Mouse (Mus musculus) monocyte, adult 59 days (primary cell): ENCODE results near the gene Ptch2. TPM values are rescaled to one million over a fixed set of nuclear protein-coding genes. Genes with fewer than 3 reads are reported as not detected.

Source experiments
- total RNA-seq, 2 experiments: library from RNA; stranded (reverse); gene quantifications; one replicate each; pipeline ENCODE4 v1.2.4; 2023

Ptch2 gene
- total RNA-seq: not detected

DNA sequence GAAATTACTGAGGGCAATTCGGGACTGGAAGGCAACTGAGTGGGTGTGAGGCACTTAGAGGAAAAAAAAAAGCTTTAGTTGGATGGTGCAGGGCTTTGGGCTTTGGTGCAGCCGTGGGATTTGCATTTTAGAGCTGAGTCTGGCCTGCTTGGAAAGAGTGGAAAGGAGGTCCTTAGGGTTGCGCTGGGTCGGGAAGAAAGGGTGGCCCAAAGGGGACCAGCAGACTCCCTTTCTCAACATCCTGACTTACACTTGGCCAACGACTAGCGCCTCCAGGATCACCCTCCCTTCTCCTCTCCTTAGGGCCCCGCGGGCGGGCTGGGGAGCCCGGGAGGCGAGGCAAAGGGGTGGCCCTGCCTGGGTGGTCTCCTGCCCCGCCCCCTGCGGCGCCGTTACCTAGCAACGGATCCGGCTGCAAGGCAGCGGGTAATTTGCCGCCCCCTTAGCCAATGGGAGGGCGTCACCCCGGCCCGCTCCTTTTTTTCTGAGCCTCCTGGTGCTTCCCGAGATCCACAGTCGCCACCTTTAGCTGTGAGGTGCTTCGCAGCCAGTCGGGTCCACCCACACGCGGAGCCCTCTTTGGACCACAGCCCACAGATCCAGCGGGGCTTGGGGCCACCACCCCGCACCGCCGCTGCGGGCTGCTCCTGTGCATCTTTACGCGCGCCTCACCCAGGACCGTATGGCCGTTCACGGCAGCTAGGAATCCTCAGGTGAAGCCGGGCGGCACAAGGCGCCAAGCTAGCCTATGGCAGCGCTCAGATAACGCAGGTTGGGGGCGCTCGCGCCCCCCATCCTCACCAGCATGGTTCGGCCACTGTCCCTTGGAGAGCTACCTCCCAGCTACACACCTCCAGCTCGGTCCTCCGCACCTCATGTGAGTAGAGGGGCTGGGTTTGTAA is at the start of gene Ptch2:
Gene Ptch2 (plus strand): TSS at position 525 of the 902 bp plus-strand sequence.

GRCm38 (mm10) chr4:117125348-117125909 is 29.6 kb downstream of the Ptch2 start, which contains the start of gene Btbd19:
Gene Btbd19 (minus strand): TSS chr4:117125725.

DNA sequence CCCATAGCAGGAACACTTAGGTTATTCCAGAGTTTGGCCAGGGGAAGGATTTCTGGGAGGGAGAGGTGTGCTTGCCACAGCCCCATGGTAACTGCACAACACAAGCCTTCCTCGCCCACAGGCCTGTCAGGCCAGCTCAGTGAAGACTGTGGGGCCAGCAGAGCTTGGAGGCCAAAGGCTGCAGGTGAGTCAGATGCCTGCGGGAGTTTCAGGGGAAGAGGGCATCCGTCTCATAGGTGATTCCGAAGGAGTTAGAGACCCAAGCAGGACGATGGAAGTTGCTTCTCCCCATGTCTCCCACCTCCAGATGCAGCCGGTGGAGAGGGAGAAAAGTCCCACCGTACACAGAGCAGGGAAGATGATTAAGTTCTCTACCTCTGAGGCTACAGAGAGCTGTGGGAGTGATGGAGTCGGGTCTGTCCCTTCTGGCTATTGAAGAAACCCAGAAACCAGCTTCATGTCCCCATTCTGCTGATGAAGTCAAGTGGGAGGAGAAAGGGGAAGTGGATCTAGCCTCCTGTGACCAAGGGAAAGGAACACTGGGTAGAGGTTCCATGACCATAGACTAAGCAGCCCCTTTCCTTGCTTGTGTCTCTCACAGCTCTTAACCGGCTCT is 30.9 kb downstream of the Ptch2 start, which contains the start of gene Tctex1d4:
Gene Tctex1d4 (plus strand): TSS at position 120 of the 616 bp plus-strand sequence.

DNA sequence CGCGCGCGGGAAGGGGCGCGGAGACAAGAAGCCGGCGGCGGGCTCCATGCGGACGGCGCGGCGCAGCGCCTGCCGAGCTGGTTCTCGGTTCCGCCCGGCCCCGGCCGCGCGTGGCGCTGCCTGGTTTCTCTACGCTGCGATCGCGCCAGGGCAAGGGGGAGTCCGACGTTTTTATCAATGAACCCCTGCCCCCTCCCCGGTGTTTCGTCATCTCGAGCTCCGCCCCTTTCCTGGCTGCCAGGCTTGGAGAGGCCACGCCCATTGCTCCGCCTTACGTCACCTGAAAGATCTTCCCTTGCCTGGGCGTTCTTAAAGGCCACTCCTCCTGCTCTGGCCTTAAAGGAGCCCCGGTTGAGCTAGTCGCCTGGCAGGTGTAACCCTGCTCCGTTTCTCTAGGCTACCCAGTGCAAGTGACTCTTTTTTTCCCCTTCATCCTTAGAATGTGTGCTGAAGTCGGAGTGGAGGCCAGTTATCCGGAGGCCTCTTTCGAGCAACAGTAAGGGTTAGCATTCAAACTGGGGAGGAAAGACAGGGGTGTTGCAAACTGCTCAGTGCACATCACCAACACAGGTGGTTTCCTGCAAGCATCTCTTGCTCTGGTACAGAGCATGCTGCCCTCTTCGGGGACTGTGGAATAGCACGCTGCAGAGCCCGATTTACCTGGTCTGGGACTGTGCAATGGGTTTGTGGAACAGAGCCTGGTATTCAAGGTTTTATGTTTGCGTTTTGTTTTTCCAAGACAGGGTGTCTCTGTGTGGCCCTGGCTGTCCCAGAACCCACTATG is 38.1 kb downstream of the Ptch2 start, which contains the start of gene Plk3:
Gene Plk3 (minus strand): TSS at position 147 of the 784 bp plus-strand sequence.

GRCm38 (mm10) chr4:117155792-117156355 is 60.0 kb downstream of the Ptch2 start, which contains the start of gene Rps8:
Gene Rps8 (minus strand): TSS chr4:117156243.

Other genes with a start within 250 kb of the Ptch2 start
- not detected for gene Zswim5, start 218.7 kb upstream of the Ptch2 start, total RNA-seq
- 10 to 100 TPM; 34.6 to 42.8 TPM for gene Urod, start 101.7 kb upstream of the Ptch2 start, total RNA-seq
- gene Hectd3, start 100.8 kb upstream of the Ptch2 start, total RNA-seq: 10 to 100 TPM; 34.5 to 41.7 TPM
- 10 to 100 TPM; 10.2 to 18.6 TPM for gene Eif2b3, start 76.7 kb upstream of the Ptch2 start, total RNA-seq
- gene Btbd19, start 29.6 kb downstream of the Ptch2 start, total RNA-seq: 10 to 100 TPM; 20.7 to 25.8 TPM
- 1 to 10 TPM in 1 of 2 experiments, not detected in 1; 1.1 TPM for gene Tctex1d4, start 30.7 kb downstream of the Ptch2 start, total RNA-seq
- gene Plk3, start 37.9 kb downstream of the Ptch2 start, total RNA-seq: 10 to 100 TPM; 63.7 to 65.4 TPM
- 1,000 to 10,000 TPM; 1,152 to 1,260 TPM for gene Rps8, start 60.2 kb downstream of the Ptch2 start, total RNA-seq
- 1 to 10 TPM; 1.1 to 1.5 TPM for gene Kif2c, start 86.6 kb downstream of the Ptch2 start, total RNA-seq
- not detected for gene Tmem53, start 155.9 kb downstream of the Ptch2 start, total RNA-seq
- not detected for gene Armh1, start 156.1 kb downstream of the Ptch2 start, total RNA-seq